Mouse (Mus musculus) erythroblast, embryonic 14.5 days (primary cell): ENCODE data around the gene Gpr65. TPM values are rescaled to one million over a fixed set of nuclear protein-coding genes. Genes with fewer than 3 reads are reported as not detected.
A peak's percentile ranks its signal among the peaks of the same experiment; 100 is the strongest.

Experiments used
- H3K27me3 ChIP-seq: 2 replicates; pipeline ENCODE4 v1.6.1; 2012; ENCODE audit warnings: inconsistent platforms; ENCODE audit not compliant: control insufficient read depth
- H3K36me3 ChIP-seq: 2 replicates; pipeline ENCODE4 v1.6.1; 2012; ENCODE audit warnings: mild to moderate bottlenecking, inconsistent platforms; ENCODE audit not compliant: control insufficient read depth
- H3K4me1 ChIP-seq: 2 replicates; pipeline ENCODE4 v1.6.1; 2012; ENCODE audit warnings: inconsistent platforms; ENCODE audit not compliant: control insufficient read depth
- H3K4me3 ChIP-seq: replicated peaks from 2 replicates; pipeline ENCODE3; 2012; ENCODE audit warnings: moderate library complexity, mild to moderate bottlenecking, inconsistent platforms
- H3K9me3 ChIP-seq: 2 replicates; pipeline ENCODE4 v1.6.1; 2012; ENCODE audit warnings: low read length, inconsistent platforms, mixed read lengths; ENCODE audit not compliant: control insufficient read depth
- GATA1 ChIP-seq: IDR thresholded peaks from 2 replicates; pipeline ENCODE4 v1.6.1; 2012; ENCODE audit warnings: low read length, inconsistent platforms, mixed read lengths
- TAL1 ChIP-seq: IDR thresholded peaks from 3 replicates; pipeline ENCODE4 v1.6.1; 2012; ENCODE audit warnings: low read length, inconsistent platforms, mixed read lengths
- polyA plus RNA-seq: library from polyadenylated mRNA; stranded (reverse); fragments of >175 nt; gene quantifications from 2 replicates; pipeline ENCODE4 v1.2.3, GENCODE M21; 2012

Gene Gpr65
- polyA plus RNA-seq, 1 experiment, result not detected

GRCm38 (mm10) chr12:98252417-98252816 is 16.0 kb upstream of the Gpr65 start:
- Histone ChIP-seq H3K9me3 (no peaks in the 10 kb centered on the region), H3K36me3 (no peaks in the 10 kb centered on the region; the same call in 1 of the 2 replicates), H3K4me3 (no peak overlapping the region), H3K4me1 (no peaks in the 10 kb centered on the region), H3K27me3 (no peaks in the 10 kb centered on the region)
- no peak for TF ChIP-seq GATA1
- TF ChIP-seq TAL1, result no peak

- TF ChIP-seq GATA1 (no peak), TAL1 (no peak)
- no peaks in the 10 kb centered on the region for H3K36me3 ChIP-seq
- H3K9me3 ChIP-seq, result no peaks in the 10 kb centered on the region
- H3K27me3 ChIP-seq, result no peaks in the 10 kb centered on the region
- H3K4me3 ChIP-seq, result no peak overlapping the region
- H3K4me1 ChIP-seq, result peaks cover 16% of the 10 kb centered on the region
Observed at GRCm38 (mm10) chr12:98255373-98255995, 13.0 kb upstream of the Gpr65 start.

GRCm38 (mm10) chr12:98258371-98258844 is 10.0 kb upstream of the Gpr65 start:
- Histone ChIP-seq H3K36me3 (no peaks in the 10 kb centered on the region), H3K4me1 (peaks cover 16% of the 10 kb centered on the region), H3K27me3 (no peaks in the 10 kb centered on the region), H3K9me3 (no peaks in the 10 kb centered on the region), H3K4me3 (peak overlapping the region; percentile 84)
- TF ChIP-seq GATA1 (no peak), TAL1 (no peak)

GRCm38 (mm10) chr12:98258845-98259517 is 9.5 kb upstream of the Gpr65 start, which contains the start of gene Galc:
TSS of gene Galc (minus strand) at chr12:98259459.
- TF ChIP-seq GATA1, result no peak
- TF ChIP-seq TAL1, result no peak
- Histone ChIP-seq H3K4me3 (peak within 1 kb of the TSS; percentile 84), H3K9me3 (no peaks in the 10 kb centered on the region), H3K36me3 (no peaks in the 10 kb centered on the region), H3K27me3 (no peaks in the 10 kb centered on the region), H3K4me1 (peaks cover 16% of the 10 kb centered on the region)

- TF ChIP-seq TAL1, result no peak
- no peak for TF ChIP-seq GATA1
- Histone ChIP-seq H3K9me3 (no peaks in the 10 kb centered on the region), H3K27me3 (no peaks in the 10 kb centered on the region), H3K4me1 (peaks cover 16% of the 10 kb centered on the region), H3K4me3 (peak overlapping the region; percentile 84), H3K36me3 (no peaks in the 10 kb centered on the region)
Observed at GRCm38 (mm10) chr12:98259518-98259852, 8.9 kb upstream of the Gpr65 start.

GRCm38 (mm10) chr12:98265697-98266096 is 2.7 kb upstream of the Gpr65 start:
- H3K36me3 ChIP-seq, result no peaks in the 10 kb centered on the region
- peaks cover 4% of the 10 kb centered on the region for H3K27me3 ChIP-seq
- H3K9me3 ChIP-seq, result no peaks in the 10 kb centered on the region
- TF ChIP-seq TAL1, result no peak
- TF ChIP-seq GATA1, result no peak
- H3K4me3 ChIP-seq, result no peak overlapping the region
- no peaks in the 10 kb centered on the region for H3K4me1 ChIP-seq

GRCm38 (mm10) chr12:98269791-98270745 is 1.6 kb downstream of the Gpr65 start:
- TF ChIP-seq GATA1 (no peak), TAL1 (no peak)
- Histone ChIP-seq H3K4me1 (no peaks in the 10 kb centered on the region), H3K4me3 (no peak overlapping the region), H3K27me3 (peaks cover 6% of the 10 kb centered on the region), H3K9me3 (no peaks in the 10 kb centered on the region), H3K36me3 (no peaks in the 10 kb centered on the region)

GRCm38 (mm10) chr12:98270810-98271566 is 2.6 kb downstream of the Gpr65 start:
- Histone ChIP-seq H3K27me3 (peaks cover 6% of the 10 kb centered on the region), H3K36me3 (no peaks in the 10 kb centered on the region), H3K4me3 (no peak overlapping the region), H3K9me3 (no peaks in the 10 kb centered on the region), H3K4me1 (no peaks in the 10 kb centered on the region)
- no peak for TF ChIP-seq GATA1
- no peak for TF ChIP-seq TAL1
